Mouse (Mus musculus) adrenal gland, adult 18-20 months (tissue): ENCODE results near the gene Cnnm2. TPM values are rescaled to one million over a fixed set of nuclear protein-coding genes. Genes with fewer than 3 reads are reported as not detected.

ENCODE experiments used
- DNase-seq, 2 experiments: peaks; one replicate each; pipeline ENCODE4 v3.0.0; 2021 to 2022; ENCODE audit warnings: low spot score in 2 of 2
- total RNA-seq, 2 experiments: library from RNA; stranded (reverse); gene quantifications; 1 replicate in 1 of 2; 2 replicates in 1 of 2; pipeline ENCODE4 v1.2.3; 2021

The Cnnm2 gene
- total RNA-seq, 2 experiments from 2014 or later, result 34.8 to 50.8 TPM

GRCm38 (mm10) chr19:46877886-46878285 lies 116.5 kb downstream of the Cnnm2 start:
- DNase-seq, result peak in 1 of 2 experiments; percentile 41

- peak; percentile 52 to 62 for DNase-seq
Measured at GRCm38 (mm10) chr19:46878346-46878745, 117.0 kb downstream of the Cnnm2 start.

- no peak for DNase-seq
Measured at GRCm38 (mm10) chr19:46879876-46880275, 118.5 kb downstream of the Cnnm2 start.

GRCm38 (mm10) chr19:46885365-46885764 lies 124.0 kb downstream of the Cnnm2 start:
- DNase-seq, result no peak

- DNase-seq, result peak in 1 of 2 experiments; percentile 11
Measured at GRCm38 (mm10) chr19:46886826-46887225, 125.4 kb downstream of the Cnnm2 start.

- DNase-seq, result peak in 1 of 2 experiments; percentile 15
Measured at GRCm38 (mm10) chr19:46887811-46888527, 126.6 kb downstream of the Cnnm2 start.

GRCm38 (mm10) chr19:46889666-46890065 lies 128.3 kb downstream of the Cnnm2 start:
- DNase-seq, result peak in 1 of 2 experiments; percentile 14

- no peak for DNase-seq
Measured at GRCm38 (mm10) chr19:46890657-46891056, 129.3 kb downstream of the Cnnm2 start.

GRCm38 (mm10) chr19:46892856-46893255 lies 131.5 kb downstream of the Cnnm2 start:
- DNase-seq, result no peak

- DNase-seq, result no peak
Measured at GRCm38 (mm10) chr19:46893484-46893883, 132.1 kb downstream of the Cnnm2 start.

- no peak for DNase-seq
Measured at GRCm38 (mm10) chr19:46897135-46897534, 135.7 kb downstream of the Cnnm2 start.

- DNase-seq, result no peak
Measured at GRCm38 (mm10) chr19:46898222-46898621, 136.8 kb downstream of the Cnnm2 start.

GRCm38 (mm10) chr19:46899306-46899705 lies 137.9 kb downstream of the Cnnm2 start:
- peak in 1 of 2 experiments; percentile 41 for DNase-seq

- DNase-seq, result no peak
Measured at GRCm38 (mm10) chr19:46899871-46900270, 138.5 kb downstream of the Cnnm2 start.

GRCm38 (mm10) chr19:46900786-46901185 lies 139.4 kb downstream of the Cnnm2 start:
- DNase-seq, result no peak

- DNase-seq, result peak in 1 of 2 experiments; percentile 55
Measured at GRCm38 (mm10) chr19:46901323-46901722, 139.9 kb downstream of the Cnnm2 start.

GRCm38 (mm10) chr19:46903379-46903778 lies 142.0 kb downstream of the Cnnm2 start:
- DNase-seq, result no peak

GRCm38 (mm10) chr19:46904907-46905306 lies 143.5 kb downstream of the Cnnm2 start:
- no peak for DNase-seq

GRCm38 (mm10) chr19:46905383-46905782 lies 144.0 kb downstream of the Cnnm2 start:
- no peak for DNase-seq

- DNase-seq, result no peak
Measured at GRCm38 (mm10) chr19:46905971-46906370, 144.6 kb downstream of the Cnnm2 start.

GRCm38 (mm10) chr19:46908207-46908606 lies 146.8 kb downstream of the Cnnm2 start:
- DNase-seq, result no peak

- DNase-seq, result no peak
Measured at GRCm38 (mm10) chr19:46908977-46909376, 147.6 kb downstream of the Cnnm2 start.

GRCm38 (mm10) chr19:46911492-46911891 lies 150.1 kb downstream of the Cnnm2 start:
- DNase-seq, result no peak
